Mouse (Mus musculus) thymus, adult 2 months (tissue): ENCODE measurements at regions not wholly inside any gene's neighbourhood (a gene's known extent, or its start where the extent isn't known, plus 50 kb on each side); places are given as distances from the start of the nearest gene placed in this dataset.

ENCODE experiments used
- DNase-seq: peaks from one replicate; pipeline ENCODE4 v3.0.0; 2021
- H3K27ac ChIP-seq: fragments of 200-500 bp; 2 replicates; pipeline ENCODE4 v1.5.1; 2012; ENCODE audit warnings: low read length, control low read depth; ENCODE audit not compliant: control insufficient read depth, insufficient read depth
- H3K27me3 ChIP-seq: fragments of 200-500 bp; 2 replicates; pipeline ENCODE4 v1.6.1; 2012; ENCODE audit warnings: mild to moderate bottlenecking, low read length, moderate library complexity, mixed read lengths; ENCODE audit not compliant: control insufficient read depth, insufficient read depth
- H3K36me3 ChIP-seq: fragments of 200-500 bp; 2 replicates; pipeline ENCODE4 v1.6.1; 2012; ENCODE audit warnings: mild to moderate bottlenecking, low read length, moderate library complexity; ENCODE audit not compliant: control insufficient read depth, insufficient read depth
- H3K4me1 ChIP-seq: fragments of 200-500 bp; replicated peaks from 2 replicates; pipeline ENCODE4 v1.6.1; 2012; ENCODE audit warnings: low read length; ENCODE audit not compliant: control insufficient read depth, insufficient read depth
- H3K4me3 ChIP-seq: fragments of 200-500 bp; 2 replicates; pipeline ENCODE4 v1.5.1; 2012; ENCODE audit warnings: mild to moderate bottlenecking, low read length, control low read depth, moderate library complexity; ENCODE audit not compliant: control insufficient read depth, insufficient read depth
- CTCF ChIP-seq: fragments of 200-500 bp; IDR thresholded peaks from 2 replicates; pipeline ENCODE4 v1.5.1; 2012; ENCODE audit warnings: mild to moderate bottlenecking, control low read depth, low read length, moderate library complexity, borderline replicate concordance; ENCODE audit not compliant: control insufficient read depth, poor library complexity, insufficient read depth; ENCODE audit errors: extremely low read depth
- POLR2A ChIP-seq: fragments of 200-500 bp; IDR thresholded peaks from 2 replicates; pipeline ENCODE4 v1.6.1; 2012; ENCODE audit warnings: mild to moderate bottlenecking, low read length, control low read depth, moderate library complexity; ENCODE audit not compliant: control insufficient read depth, poor library complexity, insufficient read depth; ENCODE audit errors: extremely low read depth
- WGBS: fragments of 180-500 bp; shearing (Covaris S2); methylation state at CpG from one replicate; pipeline ENCODE4 v1.1.7; 2018; 5-methylcytosine and 5-hydroxymethylcytosine counted together

- no peak for DNase-seq
- Histone ChIP-seq H3K36me3 (no peaks in the 10 kb centered on the region), H3K4me1 (no peaks in the 10 kb centered on the region), H3K27ac (no peak overlapping the region), H3K4me3 (no peak overlapping the region), H3K27me3 (no peaks in the 10 kb centered on the region)
- WGBS = 24% methylated on average over 3 of the region's 3 CpGs
- no peak for TF ChIP-seq CTCF
- TF ChIP-seq POLR2A = no peak
Measured at GRCm38 (mm10) chr8:116366706-116367105, 138.1 kb upstream of the Dynlrb2 start.

- 90% methylated on average over 1 of the region's 1 CpGs for WGBS
- Histone ChIP-seq H3K27ac (no peak overlapping the region), H3K36me3 (no peaks in the 10 kb centered on the region), H3K4me3 (no peak overlapping the region), H3K27me3 (no peaks in the 10 kb centered on the region), H3K4me1 (no peaks in the 10 kb centered on the region)
- no peak for DNase-seq
- no peak for TF ChIP-seq POLR2A
- no peak for TF ChIP-seq CTCF
Measured at GRCm38 (mm10) chr8:116364751-116365150, 140.0 kb upstream of the Dynlrb2 start.

GRCm38 (mm10) chr8:116364172-116364571 is 140.6 kb upstream of the Dynlrb2 start:
- no peak for TF ChIP-seq POLR2A
- TF ChIP-seq CTCF = no peak
- no peak for DNase-seq
- H3K4me3 ChIP-seq = no peak overlapping the region
- no peaks in the 10 kb centered on the region for H3K36me3 ChIP-seq
- no peak overlapping the region for H3K27ac ChIP-seq
- 94% methylated on average over 2 of the region's 2 CpGs for WGBS
- no peaks in the 10 kb centered on the region for H3K27me3 ChIP-seq
- no peaks in the 10 kb centered on the region for H3K4me1 ChIP-seq

GRCm38 (mm10) chr8:116362351-116362750 is 142.4 kb upstream of the Dynlrb2 start:
- TF ChIP-seq POLR2A (no peak), CTCF (no peak)
- H3K4me1 ChIP-seq = no peaks in the 10 kb centered on the region
- H3K27me3 ChIP-seq = no peaks in the 10 kb centered on the region
- no peak overlapping the region for H3K27ac ChIP-seq
- H3K36me3 ChIP-seq = no peaks in the 10 kb centered on the region
- DNase-seq = no peak
- 21% methylated on average over 4 of the region's 4 CpGs for WGBS
- H3K4me3 ChIP-seq = no peak overlapping the region

- Histone ChIP-seq H3K4me3 (no peak overlapping the region), H3K36me3 (no peaks in the 10 kb centered on the region), H3K4me1 (no peaks in the 10 kb centered on the region), H3K27ac (no peak overlapping the region), H3K27me3 (no peaks in the 10 kb centered on the region)
- TF ChIP-seq CTCF (no peak), POLR2A (no peak)
- WGBS = 93% methylated on average over 4 of the region's 4 CpGs
- DNase-seq = no peak
Measured at GRCm38 (mm10) chr8:116359761-116360160, 145.0 kb upstream of the Dynlrb2 start.

GRCm38 (mm10) chr8:116354756-116355155 is 150.0 kb upstream of the Dynlrb2 start:
- TF ChIP-seq POLR2A (no peak), CTCF (no peak)
- no peak for DNase-seq
- WGBS = 92% methylated on average over 6 of the region's 6 CpGs
- Histone ChIP-seq H3K27me3 (no peaks in the 10 kb centered on the region), H3K4me3 (no peak overlapping the region), H3K4me1 (no peaks in the 10 kb centered on the region), H3K36me3 (no peaks in the 10 kb centered on the region), H3K27ac (no peak overlapping the region)

- no peak overlapping the region for H3K4me3 ChIP-seq
- no peak for TF ChIP-seq CTCF
- no peak for TF ChIP-seq POLR2A
- 84% methylated on average over 5 of the region's 5 CpGs for WGBS
- no peak for DNase-seq
- no peaks in the 10 kb centered on the region for H3K4me1 ChIP-seq
- H3K36me3 ChIP-seq = no peaks in the 10 kb centered on the region
- no peaks in the 10 kb centered on the region for H3K27me3 ChIP-seq
- no peak overlapping the region for H3K27ac ChIP-seq
Measured at GRCm38 (mm10) chr8:116353911-116354310, 150.9 kb upstream of the Dynlrb2 start.
